Mouse (Mus musculus) hindbrain, embryonic 15.5 days (tissue): ENCODE measurements at regions not wholly inside any gene's neighbourhood (a gene's known extent, or its start where the extent isn't known, plus 50 kb on each side); places are given as distances from the start of the nearest gene placed in this dataset.

ENCODE experiments used
- ATAC-seq: fragments of 200-750 bp; cut with Nextera tagmentation; 2 replicates; pipeline ENCODE4 v1.8.0; 2017; ENCODE audit warnings: low read depth, moderate number of reproducible peaks, moderate TSS enrichment; ENCODE audit not compliant: low FRiP score
- H3K27ac ChIP-seq: fragments of 300-500 bp; sonication (generic); replicated peaks from 2 replicates; pipeline ENCODE4 v1.5.1; 2015; ENCODE audit warnings: mild to moderate bottlenecking, inconsistent platforms
- H3K27me3 ChIP-seq: fragments of 300-500 bp; sonication (generic); 2 replicates; pipeline ENCODE4 v1.6.1; 2015; ENCODE audit warnings: control low read depth, inconsistent platforms
- H3K36me3 ChIP-seq: fragments of 300-500 bp; sonication (generic); 2 replicates; pipeline ENCODE4 v1.6.1; 2015; ENCODE audit warnings: control low read depth, inconsistent platforms
- H3K4me1 ChIP-seq: fragments of 300-500 bp; sonication (generic); replicated peaks from 2 replicates; pipeline ENCODE4 v1.6.1; 2015; ENCODE audit warnings: control low read depth, inconsistent platforms
- H3K4me2 ChIP-seq: fragments of 300-500 bp; sonication (generic); 2 replicates; pipeline ENCODE4 v1.6.1; 2015; ENCODE audit warnings: moderate library complexity, mild to moderate bottlenecking, inconsistent platforms
- H3K4me3 ChIP-seq: fragments of 300-500 bp; sonication (generic); 2 replicates; pipeline ENCODE4 v1.5.1; 2015; ENCODE audit warnings: mild to moderate bottlenecking, inconsistent platforms
- H3K9ac ChIP-seq: fragments of 300-500 bp; sonication (generic); 2 replicates; pipeline ENCODE4 v1.6.1; 2015; ENCODE audit warnings: inconsistent platforms
- H3K9me3 ChIP-seq: fragments of 300-500 bp; sonication (generic); 2 replicates; pipeline ENCODE4 v1.6.1; 2016; ENCODE audit warnings: control low read depth, inconsistent platforms
- WGBS: fragments of 180-500 bp; shearing (Covaris S2); methylation state at CpG from one replicate; pipeline ENCODE4 v1.1.7; 2015; 5-methylcytosine and 5-hydroxymethylcytosine counted together

DNA sequence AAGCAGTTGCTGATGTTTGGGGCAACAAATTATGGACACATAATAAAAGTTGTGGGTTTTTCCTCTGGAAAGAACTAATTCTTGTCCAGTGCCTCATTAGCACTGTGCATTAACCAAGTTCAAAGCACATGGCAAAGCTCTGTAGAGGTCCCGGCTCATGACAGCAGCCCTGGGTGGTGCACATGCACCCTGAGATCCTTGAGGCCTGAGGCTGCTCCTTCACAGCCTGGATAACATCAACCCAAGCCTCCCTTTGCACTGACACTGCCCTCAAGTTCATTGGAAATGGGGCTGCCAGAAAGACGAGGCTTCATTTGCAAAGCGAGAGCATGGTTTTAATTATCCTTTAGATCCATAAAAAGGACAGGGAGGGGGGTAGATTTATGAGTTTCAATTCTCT is 216.3 kb downstream of the Ets1 start:
- no peaks in the 10 kb centered on the region for H3K4me1 ChIP-seq
- no peak overlapping the region for H3K27ac ChIP-seq
- H3K9me3 ChIP-seq: no peaks in the 10 kb centered on the region
- H3K9ac ChIP-seq: no peak overlapping the region
- no peak overlapping the region for H3K4me2 ChIP-seq
- H3K27me3 ChIP-seq: no peaks in the 10 kb centered on the region
- WGBS: 74% methylated on average over 3 of the region's 3 CpGs
- no peak overlapping the region for H3K4me3 ChIP-seq
- H3K36me3 ChIP-seq: no peaks in the 10 kb centered on the region
- no peak for ATAC-seq

DNA sequence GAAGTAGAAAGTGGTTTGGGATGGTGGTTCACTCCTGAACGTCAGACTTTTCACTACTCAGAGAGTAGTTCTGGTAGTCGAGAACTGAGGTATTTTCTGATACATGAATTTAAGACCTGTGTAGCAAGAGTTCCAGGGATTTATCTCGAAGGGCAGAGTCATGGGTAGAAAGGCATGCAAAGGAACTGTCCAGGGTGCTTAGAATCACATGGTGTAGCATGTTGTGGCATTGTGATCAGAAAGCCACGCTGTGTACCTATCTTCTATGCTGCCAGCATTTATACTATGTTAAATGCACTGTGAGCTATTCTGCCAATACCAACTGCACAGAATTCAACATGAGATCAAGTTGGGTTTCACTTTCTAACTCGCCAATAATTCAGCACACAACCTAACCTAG is 227.3 kb downstream of the Ets1 start:
- H3K27ac ChIP-seq: no peak overlapping the region
- no peak for ATAC-seq
- 79% methylated on average over 5 of the region's 5 CpGs for WGBS
- no peak overlapping the region for H3K4me2 ChIP-seq
- H3K9ac ChIP-seq: no peak overlapping the region
- no peaks in the 10 kb centered on the region for H3K27me3 ChIP-seq
- H3K9me3 ChIP-seq: no peaks in the 10 kb centered on the region
- no peak overlapping the region for H3K4me3 ChIP-seq
- H3K4me1 ChIP-seq: no peaks in the 10 kb centered on the region
- no peaks in the 10 kb centered on the region for H3K36me3 ChIP-seq

DNA sequence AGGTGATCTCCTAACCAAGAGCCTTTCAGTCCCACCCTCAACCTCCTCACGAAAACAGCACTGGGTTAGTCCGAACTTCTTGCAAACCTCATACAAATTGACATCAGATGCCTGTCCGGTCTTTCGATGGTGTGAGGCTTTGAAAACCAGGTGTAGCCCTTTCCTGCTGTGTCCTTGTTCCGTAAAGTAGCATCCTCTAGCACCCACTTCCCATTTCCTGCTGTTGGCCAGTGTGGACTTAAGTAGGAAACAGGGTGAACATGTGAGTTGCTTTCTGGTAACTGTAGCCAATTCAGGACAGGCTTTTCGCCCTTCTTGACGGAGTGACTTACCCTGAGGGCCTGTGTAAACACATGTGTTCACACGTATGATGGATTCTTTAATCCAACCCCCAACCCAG is 232.9 kb downstream of the Ets1 start:
- Histone ChIP-seq H3K4me3 (no peak overlapping the region), H3K9me3 (no peaks in the 10 kb centered on the region), H3K36me3 (no peaks in the 10 kb centered on the region), H3K4me2 (no peak overlapping the region), H3K9ac (no peak overlapping the region), H3K27me3 (no peaks in the 10 kb centered on the region), H3K27ac (no peak overlapping the region), H3K4me1 (no peaks in the 10 kb centered on the region)
- 91% methylated on average over 8 of the region's 8 CpGs for WGBS
- no peak for ATAC-seq

DNA sequence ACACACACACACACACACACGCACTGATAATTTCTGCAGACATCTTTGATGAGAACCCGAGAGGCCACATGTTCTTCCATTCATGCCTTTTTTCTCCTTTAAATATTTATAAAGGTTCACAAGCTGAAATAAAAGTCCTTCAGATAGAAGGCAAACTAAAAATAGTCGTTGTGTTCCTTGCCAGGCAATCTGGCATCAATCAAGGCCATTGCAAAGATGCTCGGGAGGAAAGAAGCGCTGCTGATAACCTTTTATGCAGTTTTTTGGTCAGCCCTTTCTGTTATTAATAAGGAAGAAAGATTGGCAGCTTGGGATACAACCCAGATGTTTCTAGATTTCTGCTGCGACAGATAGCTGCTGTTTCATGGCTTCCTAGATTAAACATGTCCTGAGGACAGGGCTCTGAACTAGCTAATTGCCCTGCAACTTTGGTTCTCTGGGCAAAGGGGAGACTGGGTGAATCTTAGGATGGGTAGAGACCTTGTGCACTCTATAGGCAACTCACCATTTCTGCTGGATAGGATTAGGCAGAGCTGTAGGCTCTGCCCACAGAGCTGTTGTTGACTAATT is 238.4 kb downstream of the Ets1 start:
- no peaks in the 10 kb centered on the region for H3K27me3 ChIP-seq
- no peaks in the 10 kb centered on the region for H3K9me3 ChIP-seq
- no peak overlapping the region for H3K27ac ChIP-seq
- no peak for ATAC-seq
- H3K4me1 ChIP-seq: no peaks in the 10 kb centered on the region
- H3K36me3 ChIP-seq: no peaks in the 10 kb centered on the region
- H3K4me2 ChIP-seq: no peak overlapping the region
- no peak overlapping the region for H3K4me3 ChIP-seq
- H3K9ac ChIP-seq: no peak overlapping the region
- 74% methylated on average over 6 of the region's 6 CpGs for whole genome bisulfite sequencing

GRCm38 (mm10) chr9:32882819-32883587 is 247.0 kb downstream of the Ets1 start:
- H3K4me3 ChIP-seq: no peak overlapping the region
- ATAC-seq: no peak
- 83% methylated on average over 7 of the region's 7 CpGs for WGBS
- no peaks in the 10 kb centered on the region for H3K36me3 ChIP-seq
- H3K9me3 ChIP-seq: no peaks in the 10 kb centered on the region
- H3K27ac ChIP-seq: no peak overlapping the region
- no peak overlapping the region for H3K4me2 ChIP-seq
- no peaks in the 10 kb centered on the region for H3K27me3 ChIP-seq
- H3K9ac ChIP-seq: no peak overlapping the region
- 0 out of 2 replicates have a peak, but pooled peaks cover 6% of the 10 kb centered on the region for H3K4me1 ChIP-seq

DNA sequence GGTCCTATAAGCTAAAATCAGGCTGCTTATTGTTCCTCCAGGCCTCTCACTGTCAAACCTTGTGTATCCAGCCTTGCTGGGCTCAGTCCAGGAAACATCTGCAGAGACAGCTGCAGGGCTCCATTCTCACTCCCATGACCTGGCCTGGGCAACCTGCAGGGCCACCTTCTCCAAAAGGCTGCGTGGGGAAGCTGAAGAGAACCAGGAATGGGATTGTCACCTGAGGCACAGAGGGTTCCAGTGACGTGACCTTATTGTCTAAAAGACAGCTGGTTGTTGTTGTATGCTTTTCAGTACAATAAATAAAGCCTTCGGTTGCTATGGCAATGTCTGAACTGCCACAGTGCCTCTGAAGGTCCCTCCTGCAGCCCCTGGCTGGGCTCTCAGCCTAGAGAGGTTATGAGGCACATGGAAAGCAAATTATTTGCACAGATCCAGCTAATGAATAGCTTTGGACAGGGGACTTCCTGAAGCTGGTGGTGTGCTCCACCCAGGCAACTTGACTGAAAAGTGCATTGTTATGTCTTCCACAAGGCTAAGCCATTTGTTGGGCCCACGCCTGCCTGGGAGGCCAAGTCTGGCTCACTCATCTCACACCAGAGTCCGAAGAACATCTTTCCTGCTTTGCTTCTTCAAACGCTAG is 250.1 kb downstream of the Ets1 start:
- Histone ChIP-seq H3K4me3 (no peak overlapping the region), H3K27me3 (no peaks in the 10 kb centered on the region), H3K4me1 (0 out of 2 replicates have a peak, but pooled peaks cover 6% of the 10 kb centered on the region), H3K4me2 (no peak overlapping the region), H3K27ac (no peak overlapping the region), H3K9me3 (no peaks in the 10 kb centered on the region), H3K36me3 (no peaks in the 10 kb centered on the region), H3K9ac (no peak overlapping the region)
- 0 out of 2 replicates have a peak, but pooled peaks have one; percentile 30 for ATAC-seq
- WGBS: 45% methylated on average over 6 of the region's 6 CpGs

GRCm38 (mm10) chr9:32899801-32900200 is 263.8 kb downstream of the Ets1 start:
- Histone ChIP-seq H3K4me2 (no peak overlapping the region), H3K4me3 (no peak overlapping the region), H3K27me3 (no peaks in the 10 kb centered on the region), H3K4me1 (no peaks in the 10 kb centered on the region), H3K9me3 (no peaks in the 10 kb centered on the region), H3K27ac (no peak overlapping the region), H3K9ac (no peak overlapping the region), H3K36me3 (no peaks in the 10 kb centered on the region)
- no peak for ATAC-seq
- WGBS: 35% methylated on average over 4 of the region's 4 CpGs

- 15% methylated on average over 4 of the region's 4 CpGs for WGBS
- no peak for ATAC-seq
Measured at GRCm38 (mm10) chr9:32901287-32901686, 265.3 kb downstream of the Ets1 start.

GRCm38 (mm10) chr9:32906233-32906872 is 270.3 kb downstream of the Ets1 start:
- no peak overlapping the region for H3K4me3 ChIP-seq
- H3K4me1 ChIP-seq: no peaks in the 10 kb centered on the region
- no peak overlapping the region for H3K9ac ChIP-seq
- no peak overlapping the region for H3K4me2 ChIP-seq
- no peak overlapping the region for H3K27ac ChIP-seq
- ATAC-seq: no peak
- no peaks in the 10 kb centered on the region for H3K9me3 ChIP-seq
- 83% methylated on average over 8 of the region's 8 CpGs for WGBS
- H3K27me3 ChIP-seq: no peaks in the 10 kb centered on the region
- H3K36me3 ChIP-seq: no peaks in the 10 kb centered on the region

More at GRCm38 (mm10) chr9:32901287-32901686, 265.3 kb downstream of the Ets1 start:
- Histone ChIP-seq H3K4me1 (no peaks in the 10 kb centered on the region), H3K27ac (no peak overlapping the region), H3K27me3 (no peaks in the 10 kb centered on the region), H3K9me3 (no peaks in the 10 kb centered on the region), H3K9ac (no peak overlapping the region), H3K4me3 (no peak overlapping the region), H3K4me2 (no peak overlapping the region), H3K36me3 (no peaks in the 10 kb centered on the region)

- Histone ChIP-seq H3K4me1 (no peaks in the 10 kb centered on the region), H3K27me3 (no peaks in the 10 kb centered on the region), H3K9ac (no peak overlapping the region), H3K36me3 (no peaks in the 10 kb centered on the region), H3K4me2 (no peak overlapping the region), H3K27ac (no peak overlapping the region), H3K9me3 (no peaks in the 10 kb centered on the region), H3K4me3 (no peak overlapping the region)
- ATAC-seq: no peak
- WGBS: 92% methylated on average over 7 of the region's 7 CpGs
Measured at GRCm38 (mm10) chr9:32910641-32911040, 274.6 kb downstream of the Ets1 start.

- no peaks in the 10 kb centered on the region for H3K36me3 ChIP-seq
- H3K27ac ChIP-seq: no peak overlapping the region
- no peaks in the 10 kb centered on the region for H3K4me1 ChIP-seq
- H3K4me2 ChIP-seq: no peak overlapping the region
- no peaks in the 10 kb centered on the region for H3K27me3 ChIP-seq
- no peaks in the 10 kb centered on the region for H3K9me3 ChIP-seq
- no peak overlapping the region for H3K9ac ChIP-seq
- no peak for ATAC-seq
- WGBS: 95% methylated on average over 3 of the region's 3 CpGs
- no peak overlapping the region for H3K4me3 ChIP-seq
Measured at GRCm38 (mm10) chr9:32915633-32916032, 279.6 kb downstream of the Ets1 start.

GRCm38 (mm10) chr9:32916731-32917130 is 280.7 kb downstream of the Ets1 start:
- no peak overlapping the region for H3K27ac ChIP-seq

More at GRCm38 (mm10) chr9:32916731-32917130, 280.7 kb downstream of the Ets1 start:
- H3K4me1 ChIP-seq: no peaks in the 10 kb centered on the region
- no peak overlapping the region for H3K9ac ChIP-seq
- no peaks in the 10 kb centered on the region for H3K9me3 ChIP-seq
- 92% methylated on average over 3 of the region's 3 CpGs for WGBS
- no peak overlapping the region for H3K4me2 ChIP-seq
- H3K27me3 ChIP-seq: no peaks in the 10 kb centered on the region
- H3K36me3 ChIP-seq: no peaks in the 10 kb centered on the region
- no peak overlapping the region for H3K4me3 ChIP-seq
- ATAC-seq: no peak
